Mouse (Mus musculus) thymus, adult 2 months (tissue): ENCODE measurements around the gene Bnip3. TPM values are rescaled to one million over a fixed set of nuclear protein-coding genes. Genes with fewer than 3 reads are reported as not detected.

Experiments used
- DNase-seq: peaks from one replicate; pipeline ENCODE4 v3.0.0; 2021
- H3K27ac ChIP-seq: fragments of 200-500 bp; 2 replicates; pipeline ENCODE4 v1.5.1; 2012; ENCODE audit warnings: low read length, control low read depth; ENCODE audit not compliant: control insufficient read depth, insufficient read depth
- H3K27me3 ChIP-seq: fragments of 200-500 bp; 2 replicates; pipeline ENCODE4 v1.6.1; 2012; ENCODE audit warnings: mild to moderate bottlenecking, low read length, moderate library complexity, mixed read lengths; ENCODE audit not compliant: control insufficient read depth, insufficient read depth
- H3K36me3 ChIP-seq: fragments of 200-500 bp; 2 replicates; pipeline ENCODE4 v1.6.1; 2012; ENCODE audit warnings: mild to moderate bottlenecking, low read length, moderate library complexity; ENCODE audit not compliant: control insufficient read depth, insufficient read depth
- H3K4me1 ChIP-seq: fragments of 200-500 bp; replicated peaks from 2 replicates; pipeline ENCODE4 v1.6.1; 2012; ENCODE audit warnings: low read length; ENCODE audit not compliant: control insufficient read depth, insufficient read depth
- H3K4me3 ChIP-seq: fragments of 200-500 bp; 2 replicates; pipeline ENCODE4 v1.5.1; 2012; ENCODE audit warnings: mild to moderate bottlenecking, low read length, control low read depth, moderate library complexity; ENCODE audit not compliant: control insufficient read depth, insufficient read depth
- CTCF ChIP-seq: fragments of 200-500 bp; IDR thresholded peaks from 2 replicates; pipeline ENCODE4 v1.5.1; 2012; ENCODE audit warnings: mild to moderate bottlenecking, control low read depth, low read length, moderate library complexity, borderline replicate concordance; ENCODE audit not compliant: control insufficient read depth, poor library complexity, insufficient read depth; ENCODE audit errors: extremely low read depth
- POLR2A ChIP-seq: fragments of 200-500 bp; IDR thresholded peaks from 2 replicates; pipeline ENCODE4 v1.6.1; 2012; ENCODE audit warnings: mild to moderate bottlenecking, low read length, control low read depth, moderate library complexity; ENCODE audit not compliant: control insufficient read depth, poor library complexity, insufficient read depth; ENCODE audit errors: extremely low read depth
- WGBS: fragments of 180-500 bp; shearing (Covaris S2); methylation state at CpG from one replicate; pipeline ENCODE4 v1.1.7; 2018; 5-methylcytosine and 5-hydroxymethylcytosine counted together
- polyA plus RNA-seq: library from polyadenylated mRNA; depleted of rRNA; stranded (reverse); fragments of >200 nt; gene quantifications from 2 replicates; pipeline ENCODE4 v1.2.3, GENCODE M21; 2012

Gene Bnip3
- polyA plus RNA-seq, 1 experiment = 13.7 TPM

DNA sequence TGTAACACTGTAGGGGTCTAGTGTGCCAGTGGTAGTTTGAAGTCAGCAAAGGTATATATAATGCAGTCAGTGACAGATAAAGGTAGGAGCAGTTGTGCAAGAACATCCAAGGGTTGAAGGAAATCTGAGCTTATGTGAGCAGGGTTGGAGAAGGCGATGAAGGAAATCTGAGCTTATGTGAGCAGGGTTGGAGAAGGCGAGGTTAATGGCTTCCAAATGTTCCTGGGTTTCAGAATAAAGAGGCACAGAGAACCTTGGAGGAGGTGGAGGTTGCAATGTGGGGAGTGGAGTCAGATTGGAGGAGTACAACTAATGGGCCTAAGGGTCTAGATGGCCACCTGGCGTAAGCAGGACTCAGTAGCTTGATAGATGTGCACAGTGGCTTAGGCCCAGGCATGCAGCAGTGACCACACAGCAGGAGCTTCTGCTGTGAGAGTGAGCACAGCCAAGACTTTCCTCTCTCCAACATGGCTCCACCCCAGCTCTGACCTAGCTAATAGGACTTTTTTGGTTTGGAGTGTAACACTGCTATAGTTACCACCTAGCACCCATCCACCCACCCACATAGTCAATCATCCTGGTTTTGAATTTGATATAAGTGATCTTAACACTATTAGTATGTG lies 45.3 kb downstream of the Bnip3 start:
- DNase-seq = no peak
- TF ChIP-seq CTCF (no peak), POLR2A (no peak)
- Histone ChIP-seq H3K4me1 (no peaks in the 10 kb centered on the region), H3K4me3 (no peak overlapping the region), H3K36me3 (peaks cover 4% of the 10 kb centered on the region), H3K27me3 (no peaks in the 10 kb centered on the region), H3K27ac (no peak overlapping the region)
- WGBS = 95% methylated on average over 3 of the region's 3 CpGs

DNA sequence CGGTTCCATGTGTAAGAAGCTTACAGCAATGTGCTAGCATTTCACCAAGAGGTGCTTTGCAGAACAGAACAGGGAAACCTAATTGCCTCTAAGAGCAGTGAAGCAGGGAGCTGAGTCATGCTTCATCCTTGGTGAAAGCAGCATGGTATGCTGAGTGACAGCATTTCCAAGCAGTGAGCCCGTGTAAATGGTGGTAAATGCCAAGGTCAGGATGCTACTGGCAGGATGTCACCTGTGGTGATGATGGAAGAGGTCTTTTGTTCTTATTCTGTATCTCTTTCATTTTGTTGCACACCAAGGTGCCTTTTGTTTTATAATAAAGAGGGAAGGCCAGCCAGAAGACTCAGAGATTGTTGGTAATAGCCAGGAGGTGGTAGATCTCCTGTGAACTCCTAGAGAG lies 52.6 kb downstream of the Bnip3 start:
- no peak overlapping the region for H3K4me3 ChIP-seq
- H3K4me1 ChIP-seq = no peaks in the 10 kb centered on the region
- WGBS = 82% methylated on average over 2 of the region's 2 CpGs
- TF ChIP-seq CTCF (no peak), POLR2A (no peak)
- H3K27ac ChIP-seq = no peak overlapping the region
- no peak for DNase-seq
- no peaks in the 10 kb centered on the region for H3K27me3 ChIP-seq
- 0 out of 2 replicates have a peak, but pooled peaks cover 4% of the 10 kb centered on the region for H3K36me3 ChIP-seq

DNA sequence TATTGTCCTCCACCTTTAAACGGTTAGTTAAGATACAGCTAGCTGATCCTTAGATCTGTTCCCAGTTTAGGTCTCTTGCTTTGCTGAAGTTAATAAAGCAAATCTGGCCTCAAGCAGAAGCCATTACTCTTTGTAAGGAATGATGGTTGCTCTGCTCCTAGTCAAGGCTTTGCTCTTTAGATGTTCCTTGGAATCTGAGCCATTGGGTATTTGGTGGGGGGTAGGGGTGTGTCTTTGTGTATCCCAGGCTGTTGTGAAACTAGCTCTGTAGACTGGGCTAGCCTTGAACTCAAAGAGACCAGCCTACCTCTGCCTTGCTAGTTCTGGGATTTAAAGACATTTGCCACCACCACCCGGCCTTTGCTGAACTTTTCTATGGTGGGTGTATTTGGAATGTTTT lies 55.1 kb downstream of the Bnip3 start:
- Histone ChIP-seq H3K36me3 (0 out of 2 replicates have a peak, but pooled peaks cover 4% of the 10 kb centered on the region), H3K27ac (no peak overlapping the region), H3K4me3 (no peak overlapping the region), H3K27me3 (no peaks in the 10 kb centered on the region), H3K4me1 (no peaks in the 10 kb centered on the region)
- no peak for DNase-seq
- 98% methylated on average over 2 of the region's 2 CpGs for WGBS
- TF ChIP-seq POLR2A = no peak
- TF ChIP-seq CTCF = no peak

DNA sequence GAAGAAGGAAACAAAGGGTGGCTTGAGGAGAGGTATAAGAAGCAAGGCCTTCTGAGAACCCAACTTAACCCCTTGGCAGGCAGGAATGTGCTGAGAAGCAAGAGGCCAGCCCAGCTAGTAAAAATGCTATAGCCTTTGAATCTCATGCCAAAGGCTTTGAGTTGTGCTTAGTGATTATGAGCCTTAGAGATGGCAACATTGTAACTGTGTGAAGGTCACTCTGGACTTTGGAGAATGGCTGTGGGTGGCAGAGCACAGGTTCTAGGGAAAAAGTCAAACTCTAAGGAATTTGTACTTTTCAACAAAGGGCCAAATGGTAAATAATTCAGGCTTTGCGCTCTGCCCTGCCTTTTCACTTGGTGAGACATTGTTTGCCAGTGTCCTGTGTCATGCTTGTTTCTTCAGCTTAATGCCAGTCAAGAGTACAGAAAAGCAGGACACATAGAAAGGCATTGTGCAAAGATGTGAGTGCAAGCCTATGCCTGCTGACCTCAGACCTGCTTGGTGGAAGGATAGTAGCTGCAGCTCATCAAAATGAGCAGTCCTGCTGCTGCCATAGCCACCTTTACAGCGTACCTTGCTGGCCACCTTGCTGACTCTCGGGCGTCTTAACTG lies 55.8 kb downstream of the Bnip3 start:
- H3K27ac ChIP-seq = no peak overlapping the region
- 96% methylated on average over 4 of the region's 4 CpGs for WGBS
- no peak overlapping the region for H3K4me3 ChIP-seq
- TF ChIP-seq CTCF (no peak), POLR2A (no peak)
- no peaks in the 10 kb centered on the region for H3K27me3 ChIP-seq
- DNase-seq = no peak
- no peaks in the 10 kb centered on the region for H3K4me1 ChIP-seq
- 0 out of 2 replicates have a peak, but pooled peaks cover 4% of the 10 kb centered on the region for H3K36me3 ChIP-seq

DNA sequence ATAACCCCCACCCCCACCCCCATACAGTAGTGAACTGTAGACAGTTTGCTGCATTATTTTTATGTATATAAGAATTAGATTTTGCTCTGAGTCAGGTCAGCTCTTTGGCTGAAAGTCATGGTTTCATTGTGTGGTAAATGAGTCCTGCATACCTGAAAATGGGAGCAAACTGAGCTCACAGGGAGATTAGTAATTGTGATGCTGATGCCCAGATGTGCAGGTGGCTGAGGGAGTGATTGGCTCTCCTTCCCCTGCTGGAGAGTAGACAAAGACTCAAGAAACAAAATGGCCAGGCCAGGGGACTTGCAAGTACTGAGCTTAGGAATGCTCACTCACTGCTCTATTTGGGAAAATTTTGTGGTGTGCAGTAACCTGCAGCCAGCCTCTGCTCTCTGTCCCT lies 59.2 kb downstream of the Bnip3 start:
- Histone ChIP-seq H3K27ac (no peak overlapping the region), H3K4me1 (peaks cover 17% of the 10 kb centered on the region), H3K36me3 (0 out of 2 replicates have a peak, but pooled peaks cover 4% of the 10 kb centered on the region), H3K27me3 (no peaks in the 10 kb centered on the region), H3K4me3 (no peak overlapping the region)
- DNase-seq = no peak
- no peak for TF ChIP-seq CTCF
- no peak for TF ChIP-seq POLR2A

DNA sequence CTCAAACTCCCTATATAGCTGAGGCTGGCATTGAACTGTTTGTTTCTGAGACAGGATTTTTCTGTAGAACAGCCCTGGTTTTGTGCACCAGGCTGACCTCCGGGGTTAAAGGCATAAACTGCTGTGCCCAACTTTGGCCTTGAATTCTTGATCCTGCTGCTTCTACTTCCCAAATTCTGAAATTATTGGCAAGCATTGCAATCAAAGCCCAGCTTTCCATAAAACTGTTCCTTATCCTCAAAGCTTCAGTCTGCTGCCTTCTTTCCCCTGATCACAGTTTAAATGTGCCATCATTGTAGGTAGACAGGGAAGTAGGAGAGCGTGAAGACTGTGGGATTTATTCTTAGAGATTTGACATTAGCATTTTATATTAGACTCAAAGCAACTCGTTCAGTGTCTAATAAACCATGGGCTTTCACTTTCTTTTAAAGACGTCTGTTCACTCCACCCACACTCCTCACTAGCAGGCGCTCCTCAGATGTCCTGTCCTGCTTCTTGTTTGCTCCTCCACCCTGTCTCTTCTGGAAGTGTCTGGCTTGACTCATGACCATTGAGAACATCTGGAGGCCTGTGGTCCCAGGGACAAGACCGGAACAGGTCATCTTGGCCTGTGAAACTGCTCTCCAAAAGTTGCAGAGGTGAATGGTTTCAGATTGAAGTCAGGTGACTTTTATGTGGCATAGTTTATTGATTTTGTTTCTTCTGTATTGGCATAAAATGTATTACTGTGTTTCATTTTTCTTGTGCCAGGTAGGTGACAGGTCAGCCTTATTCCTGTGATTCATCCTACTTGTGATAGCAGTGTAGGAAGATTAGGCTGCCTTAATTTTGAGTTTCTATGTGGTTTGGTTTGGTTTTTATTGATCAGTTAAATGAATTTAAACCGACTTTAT lies 61.0 kb downstream of the Bnip3 start:
- 88% methylated on average over 7 of the region's 7 CpGs for WGBS
- Histone ChIP-seq H3K4me3 (no peak overlapping the region), H3K27ac (no peak overlapping the region)

More for the DNA sequence above, 61.0 kb downstream of the Bnip3 start:
- no peak for DNase-seq
- no peaks in the 10 kb centered on the region for H3K27me3 ChIP-seq
- 0 out of 2 replicates have a peak, but pooled peaks cover 4% of the 10 kb centered on the region for H3K36me3 ChIP-seq
- H3K4me1 ChIP-seq = peaks cover 19% of the 10 kb centered on the region
- TF ChIP-seq POLR2A (no peak), CTCF (no peak)
